Mouse (Mus musculus): ENCODE measurements around the gene Ifna7. TPM values are rescaled to one million over a fixed set of nuclear protein-coding genes. Genes with fewer than 3 reads are reported as not detected.
A peak's percentile ranks its signal among the peaks of the same experiment; 100 is the strongest.

The Ifna7 gene
- total RNA-seq, 2 experiments from 2014 or later: not detected

DNA sequence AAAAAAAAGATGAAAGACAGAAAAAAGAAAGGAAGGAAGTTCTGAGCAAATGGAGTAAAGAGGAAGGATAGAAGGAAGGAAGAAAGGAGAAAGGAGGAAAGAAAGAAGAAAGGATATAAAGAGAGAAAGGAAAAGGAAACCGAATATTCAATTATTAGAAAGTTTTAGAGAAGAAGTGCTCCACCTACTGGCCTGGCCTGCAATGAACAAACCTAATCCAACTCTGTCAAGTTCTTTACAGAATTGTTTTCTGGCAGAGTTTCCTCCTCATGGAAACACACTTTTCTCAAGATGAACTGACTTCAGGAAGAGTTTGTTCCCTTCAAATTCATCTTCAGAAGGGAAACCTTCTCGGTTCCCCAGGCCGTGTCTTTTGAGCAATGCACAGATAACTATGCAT is 22.8 kb downstream of the Ifna7 start:
- peak in 1 of 2 experiments; percentile 14 for DNase-seq (ENCODE audit: low spot score in 2 of 2)

DNA sequence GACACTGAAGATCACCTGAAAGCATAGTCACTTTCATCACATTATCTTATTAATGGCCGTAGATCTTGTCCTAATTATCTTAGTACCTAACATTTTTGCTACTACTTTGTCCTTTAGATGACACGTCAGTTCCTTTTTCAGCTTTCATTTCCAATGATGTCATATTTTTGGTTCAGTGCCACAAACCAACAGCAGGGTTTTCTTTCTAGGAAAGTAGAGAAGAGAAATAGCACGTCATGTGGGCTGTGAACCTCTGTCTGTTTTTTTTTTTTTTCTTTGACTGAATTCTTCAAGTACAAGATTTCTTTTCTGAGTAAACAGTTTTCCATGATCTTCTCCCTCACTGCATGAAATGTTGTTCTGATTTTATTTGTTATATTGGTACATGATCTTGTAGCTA is 24.0 kb downstream of the Ifna7 start:
- DNase-seq (ENCODE audit: low spot score in 2 of 2): no peak

DNA sequence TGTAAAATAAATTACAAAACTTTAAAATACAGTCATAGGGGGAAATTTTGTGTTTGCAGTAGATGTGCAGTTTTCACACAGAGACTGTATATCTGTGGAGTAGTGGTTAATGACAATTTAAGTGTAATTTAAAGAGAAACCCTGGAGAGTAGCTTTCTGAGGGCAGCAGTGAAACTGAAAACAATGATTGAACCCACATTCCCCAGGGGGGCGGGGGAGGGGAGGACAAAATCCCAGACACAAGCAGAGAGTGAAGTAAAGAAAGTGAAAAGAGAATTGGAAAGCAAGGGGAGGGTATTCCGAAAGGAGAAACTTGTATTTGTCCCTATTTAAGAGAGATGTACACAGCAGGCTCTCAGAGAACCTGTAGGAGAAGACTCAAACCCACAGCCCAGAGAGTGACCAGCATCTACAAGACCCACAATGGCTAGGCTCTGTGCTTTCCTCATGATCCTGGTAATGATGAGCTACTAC is 25.4 kb downstream of the Ifna7 start, which contains the start of gene Ifna4:
Ifna4 (plus strand) TSS at position 424 of the 474 bp plus-strand sequence.
- DNase-seq (ENCODE audit: low spot score in 2 of 2): no peak

DNA sequence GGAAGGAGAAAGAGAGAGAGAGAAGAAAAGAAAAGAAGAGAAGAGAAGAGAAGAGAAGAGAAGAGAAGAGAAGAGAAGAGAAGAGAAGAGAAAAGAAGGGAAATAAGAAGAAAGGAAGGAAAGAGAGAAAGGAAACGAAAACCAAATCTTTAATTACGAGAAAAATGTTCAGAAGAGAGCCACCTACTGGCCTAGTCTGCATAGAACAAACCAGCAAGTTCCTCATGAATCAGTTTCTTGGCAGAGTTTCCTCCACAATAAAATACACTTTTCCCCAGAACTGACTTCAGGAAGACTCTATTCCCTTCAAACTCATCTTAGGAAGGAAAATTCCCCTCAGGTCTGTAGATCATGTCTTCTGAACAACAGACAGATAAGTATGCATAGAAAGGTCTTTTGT is 29.3 kb downstream of the Ifna7 start:
- DNase-seq (ENCODE audit: low spot score in 2 of 2): no peak

DNA sequence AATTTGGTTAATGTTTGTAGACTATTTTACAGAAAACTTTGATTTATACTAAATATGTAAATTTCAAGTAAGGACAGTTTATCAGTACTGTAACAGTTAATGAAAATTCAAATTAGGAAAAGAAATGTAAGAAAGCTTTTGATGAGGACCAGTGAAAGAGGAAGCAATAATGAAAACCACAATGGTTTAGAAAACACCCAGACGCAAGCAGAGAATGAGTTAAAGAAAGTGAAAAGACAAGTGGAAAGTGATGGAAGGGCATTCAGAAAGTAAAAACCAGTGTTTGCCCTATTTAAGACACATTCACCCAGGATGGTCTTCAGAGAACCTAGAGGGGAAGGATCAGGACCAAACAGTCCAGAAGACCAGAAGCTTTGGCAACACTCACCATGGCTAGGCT is 33.7 kb downstream of the Ifna7 start, which contains the start of gene Ifna1:
Ifna1 (plus strand) TSS at position 390 of the 400 bp plus-strand sequence.
- DNase-seq (ENCODE audit: low spot score in 2 of 2): no peak

DNA sequence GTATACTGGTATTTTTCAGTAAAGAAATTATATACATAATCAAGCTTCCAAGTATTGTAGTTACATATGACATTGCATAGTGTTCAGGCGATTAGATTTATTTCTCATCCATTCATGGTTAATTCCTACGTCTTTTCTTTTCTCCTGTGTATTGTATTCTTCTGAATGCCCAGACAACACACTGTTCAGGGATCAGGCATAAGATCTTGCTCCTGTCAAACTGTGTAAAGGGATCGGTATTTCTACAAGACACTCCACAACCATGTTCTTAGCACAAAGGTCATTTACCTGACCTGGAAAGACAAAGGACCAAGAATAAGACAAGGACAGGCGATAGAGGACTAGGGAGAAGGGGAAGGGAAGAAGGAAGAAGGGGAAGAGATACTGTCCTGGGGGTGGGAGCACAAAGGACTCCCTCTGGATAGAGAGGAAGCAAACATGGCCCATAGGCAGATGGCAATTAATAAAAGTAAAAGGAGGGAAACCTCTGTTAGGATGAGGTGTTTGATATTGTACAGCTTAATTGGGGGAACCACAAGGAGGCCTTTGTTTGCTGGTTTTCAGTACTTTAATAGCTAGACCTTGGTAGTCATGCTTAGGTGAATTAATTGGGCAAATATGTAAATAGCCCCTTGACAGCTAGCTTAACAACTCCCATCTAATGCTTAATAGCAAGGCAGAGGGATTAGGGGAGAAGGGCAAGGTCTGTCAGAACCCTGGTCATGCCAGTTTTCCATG is 35.2 kb downstream of the Ifna7 start:
- no peak for DNase-seq (ENCODE audit: low spot score in 2 of 2)

DNA sequence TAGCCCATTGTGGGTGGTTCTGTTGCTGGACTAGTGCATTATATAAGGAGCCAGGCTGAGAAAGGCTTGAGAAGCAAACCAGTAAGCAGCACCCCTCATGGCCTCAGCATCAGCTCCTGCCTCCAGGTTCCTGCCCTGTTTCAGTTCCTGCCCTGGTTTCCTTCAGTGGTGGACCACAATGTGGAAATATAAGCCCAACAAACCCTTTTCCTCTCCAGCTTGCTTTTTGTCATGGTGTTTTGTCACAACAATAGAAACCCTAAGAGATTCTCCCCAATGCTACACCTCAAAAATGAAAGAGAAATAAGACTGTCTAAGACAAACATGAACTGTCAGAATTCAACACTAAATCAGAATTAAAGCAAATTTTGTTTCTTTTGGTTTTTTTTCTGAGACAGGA is 43.2 kb downstream of the Ifna7 start:
- DNase-seq (ENCODE audit: low spot score in 2 of 2): no peak

DNA sequence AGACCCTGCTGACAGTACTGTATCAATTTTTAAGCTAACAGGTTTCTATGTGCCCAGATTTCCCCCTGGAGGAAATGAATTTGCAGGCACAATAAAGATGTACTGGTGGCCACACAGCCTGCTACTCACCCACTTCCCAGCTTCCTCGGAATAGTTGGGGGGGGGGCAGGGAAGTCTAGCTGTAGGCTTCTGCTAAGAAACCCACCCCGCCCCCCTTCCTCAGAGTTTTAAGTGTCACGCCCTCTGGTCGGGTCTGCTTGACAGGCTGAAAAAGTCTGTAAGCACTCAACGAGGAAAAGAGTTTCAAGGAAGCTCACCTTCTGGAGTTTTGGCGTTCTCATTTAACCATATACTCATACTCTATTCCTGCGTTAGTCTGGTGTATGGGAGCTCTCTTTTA is 47.3 kb downstream of the Ifna7 start:
- no peak for DNase-seq (ENCODE audit: low spot score in 2 of 2)

DNA sequence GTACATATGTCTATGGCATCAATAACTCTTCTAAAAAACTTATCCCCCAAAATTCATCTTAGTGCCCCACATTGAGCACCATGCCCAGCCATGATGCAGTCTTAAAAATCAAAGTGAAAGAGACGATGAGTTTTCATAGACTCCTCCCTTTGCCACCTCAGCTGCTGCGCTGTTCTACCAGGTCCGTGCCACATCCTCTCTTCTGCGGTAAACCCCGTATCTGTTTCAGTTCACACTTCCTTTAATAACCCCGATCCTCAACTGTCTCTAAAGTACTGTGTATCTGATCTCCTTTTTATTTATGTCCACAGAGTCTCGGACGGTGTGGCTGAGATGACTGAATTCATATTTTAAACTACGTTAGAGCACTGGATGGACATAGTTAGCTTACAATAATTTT is 48.6 kb downstream of the Ifna7 start:
- no peak for DNase-seq (ENCODE audit: low spot score in 2 of 2)

DNA sequence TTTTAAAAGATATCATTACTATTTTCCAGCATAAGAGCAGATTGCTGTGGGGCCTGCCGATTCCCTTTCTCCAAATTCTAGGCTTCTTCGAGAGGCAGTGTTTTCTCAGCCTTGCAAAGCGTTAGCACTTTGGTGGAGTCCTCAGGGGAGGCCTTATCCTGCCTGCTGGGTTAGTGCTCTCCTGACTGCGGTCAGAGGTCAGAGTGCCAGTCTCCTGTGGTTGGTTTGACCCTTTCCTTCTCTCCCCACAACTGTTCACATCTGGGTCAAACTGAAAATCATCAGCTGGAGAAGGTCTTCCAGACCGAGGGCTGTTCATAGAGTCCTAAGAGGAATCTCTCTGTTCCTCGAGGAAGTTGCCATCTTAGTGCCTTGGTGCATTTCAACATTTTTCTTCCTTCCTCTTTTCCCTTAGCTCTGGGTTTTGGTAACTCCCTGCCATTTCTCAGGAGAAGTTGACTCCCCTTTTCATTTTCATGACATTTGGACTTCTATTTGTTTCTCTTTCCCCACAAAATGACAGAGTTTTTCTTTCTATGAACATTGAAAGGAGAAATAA is 49.1 kb downstream of the Ifna7 start:
- DNase-seq (ENCODE audit: low spot score in 2 of 2): no peak

Other genes with a start within 250 kb of the Ifna7 start
- not detected for gene Ifna14, start 244.4 kb upstream of the Ifna7 start, total RNA-seq (2021)
- not detected for gene Ifna9, start 223.8 kb upstream of the Ifna7 start, total RNA-seq (2021)
- not detected for gene Ifna12, start 212.9 kb upstream of the Ifna7 start, total RNA-seq (2021)
- gene C87499, start 181.8 kb upstream of the Ifna7 start, total RNA-seq (2021): not detected
- not detected for gene Ifna13, start 171.8 kb upstream of the Ifna7 start, total RNA-seq (2021)
- gene Ifna16, start 139.3 kb upstream of the Ifna7 start, total RNA-seq (2021): not detected
- not detected for gene Ifna2, start 132.3 kb upstream of the Ifna7 start, total RNA-seq (2021)
- gene Ifnab, start 124.9 kb upstream of the Ifna7 start, total RNA-seq (2021): not detected
- gene Gm26566, start 94.4 kb upstream of the Ifna7 start, total RNA-seq (2021): 1 to 10 TPM; 1.2 to 1.3 TPM
- gene Klhl9, start 93.8 kb upstream of the Ifna7 start, total RNA-seq (2021): 100 to 1,000 TPM; 102 to 104 TPM
- gene Gm13271, start 61.4 kb upstream of the Ifna7 start, total RNA-seq (2021): not detected
- not detected for gene Gm13283, start 56.1 kb upstream of the Ifna7 start, total RNA-seq (2021)
- not detected for gene Gm13290, start 42.4 kb upstream of the Ifna7 start, total RNA-seq (2021)
- gene Gm13289, start 39.3 kb upstream of the Ifna7 start, total RNA-seq (2021): not detected
- not detected for gene Gm13272, start 36.4 kb upstream of the Ifna7 start, total RNA-seq (2021)
- not detected for gene Ifnz, start 34.1 kb upstream of the Ifna7 start, total RNA-seq (2021)
- gene Gm13276, start 30.5 kb upstream of the Ifna7 start, total RNA-seq (2021): not detected
- gene Gm13277, start 27.6 kb upstream of the Ifna7 start, total RNA-seq (2021): not detected
- not detected for gene Gm13278, start 24.7 kb upstream of the Ifna7 start, total RNA-seq (2021)
- not detected for gene Gm13275, start 21.7 kb upstream of the Ifna7 start, total RNA-seq (2021)
- not detected for gene Gm13279, start 18.8 kb upstream of the Ifna7 start, total RNA-seq (2021)
- gene Gm13285, start 16.6 kb upstream of the Ifna7 start, total RNA-seq (2021): not detected
- gene Gm13287, start 13.0 kb upstream of the Ifna7 start, total RNA-seq (2021): not detected
- gene Gm13288, start 10.7 kb upstream of the Ifna7 start, total RNA-seq (2021): not detected
- not detected for gene Ifna11, start 3.7 kb downstream of the Ifna7 start, total RNA-seq (2021)
- gene Ifna6, start 11.2 kb downstream of the Ifna7 start, total RNA-seq (2021): not detected
- gene Ifna5, start 19.3 kb downstream of the Ifna7 start, total RNA-seq (2021): not detected
- not detected for gene Ifna4, start 25.6 kb downstream of the Ifna7 start, total RNA-seq (2021)
- gene Ifna1, start 33.9 kb downstream of the Ifna7 start, total RNA-seq (2021): not detected
- not detected for gene Ifne, start 64.0 kb downstream of the Ifna7 start, total RNA-seq (2021)